Mouse (Mus musculus) lung, embryonic 14.5 days (tissue): ENCODE measurements around the gene Dcaf8. TPM values are rescaled to one million over a fixed set of nuclear protein-coding genes. Genes with fewer than 3 reads are reported as not detected.

Experiments used
- ATAC-seq: fragments of 200-750 bp; cut with Nextera tagmentation; 2 replicates; pipeline ENCODE4 v1.8.0; 2017; ENCODE audit warnings: mild to moderate bottlenecking, moderate TSS enrichment, moderate library complexity; ENCODE audit not compliant: insufficient read depth
- DNase-seq: peaks from one replicate; pipeline ENCODE4 v3.0.0-alpha.2; 2015
- H3K27ac ChIP-seq: fragments of 300-500 bp; sonication (generic); 2 replicates; pipeline ENCODE4 v1.5.1; 2014; ENCODE audit warnings: low read depth, mild to moderate bottlenecking, moderate library complexity
- H3K27me3 ChIP-seq: fragments of 300-500 bp; sonication (generic); 2 replicates; pipeline ENCODE4 v1.6.1; 2014; ENCODE audit warnings: low read length, control low read depth; ENCODE audit not compliant: insufficient read depth
- H3K36me3 ChIP-seq: fragments of 300-500 bp; sonication (generic); 2 replicates; pipeline ENCODE4 v1.6.1; 2014; ENCODE audit warnings: control low read depth; ENCODE audit not compliant: insufficient read depth
- H3K4me1 ChIP-seq: fragments of 300-500 bp; sonication (generic); 2 replicates; pipeline ENCODE4 v1.6.1; 2014; ENCODE audit warnings: antibody characterized with exemption, control low read depth; ENCODE audit not compliant: insufficient read depth
- H3K4me2 ChIP-seq: fragments of 300-500 bp; sonication (generic); 2 replicates; pipeline ENCODE4 v1.6.1; 2014; ENCODE audit warnings: mild to moderate bottlenecking
- H3K4me3 ChIP-seq: fragments of 300-500 bp; sonication (generic); 2 replicates; pipeline ENCODE4 v1.5.1; 2014; ENCODE audit warnings: low read depth, low read length
- H3K9ac ChIP-seq: fragments of 300-500 bp; sonication (generic); 2 replicates; pipeline ENCODE4 v1.6.1; 2014
- H3K9me3 ChIP-seq: fragments of 300-500 bp; sonication (generic); 2 replicates; pipeline ENCODE4 v1.6.1; 2016; ENCODE audit warnings: low read depth, low read length, control low read depth
- CTCF ChIP-seq: IDR thresholded peaks from 2 replicates; pipeline ENCODE4 v1.5.1; 2016; ENCODE audit warnings: antibody characterized with exemption, low read depth
- WGBS: fragments of 180-500 bp; shearing (Covaris S2); extraction: QIAGEN DNeasy Blood & Tissue Kit; methylation state at CpG from one replicate; pipeline ENCODE4 v1.1.7; 2014; 5-methylcytosine and 5-hydroxymethylcytosine counted together
- polyA plus RNA-seq: library from polyadenylated mRNA; unstranded; fragments of >200 nt; fragmentation: Nextera tagmentation; extraction: Ambion mirVana; gene quantifications from 2 replicates; pipeline ENCODE4 v1.2.1, GENCODE M21; 2014

Dcaf8 gene
- polyA plus RNA-seq, 1 experiment from 2014 or later, result 111 TPM

- ATAC-seq, result no peak
- H3K27me3 ChIP-seq, result no peaks in the 10 kb centered on the region
- H3K4me1 ChIP-seq, result peaks cover 4% of the 10 kb centered on the region; the same call in 1 of the 2 replicates
- no peak for TF ChIP-seq CTCF
- no peak overlapping the region for H3K27ac ChIP-seq
- peaks cover 57% of the 10 kb centered on the region for H3K36me3 ChIP-seq
- H3K9me3 ChIP-seq, result no peaks in the 10 kb centered on the region
- WGBS, result 91% methylated on average over 5 of the region's 5 CpGs
- H3K9ac ChIP-seq, result no peak overlapping the region
- DNase-seq, result no peak
- H3K4me2 ChIP-seq, result no peak overlapping the region
- no peak overlapping the region for H3K4me3 ChIP-seq
Observed at GRCm38 (mm10) chr1:172129780-172130179, 18.1 kb upstream of the Dcaf8 start.

DNA sequence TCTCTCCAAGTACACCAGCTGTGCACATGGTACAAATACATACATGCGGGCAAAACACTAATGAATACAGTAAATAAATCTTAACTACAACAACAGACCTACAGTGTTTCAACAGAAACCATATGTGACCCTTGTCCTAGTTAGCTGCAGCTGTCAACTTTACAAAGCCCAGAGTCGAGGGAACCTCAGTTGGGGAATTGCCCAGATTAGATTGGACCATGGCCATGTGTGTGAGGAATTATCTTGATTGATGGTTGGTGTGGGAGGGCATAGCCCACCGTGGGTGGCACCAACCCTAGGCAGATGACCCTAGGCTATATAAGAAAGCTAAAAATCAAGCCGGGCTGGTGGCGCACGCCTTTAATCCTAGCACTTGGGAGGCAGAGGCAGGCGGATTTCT, 15.6 kb upstream of the Dcaf8 start:
- Histone ChIP-seq H3K9ac (no peak overlapping the region), H3K4me2 (no peak overlapping the region), H3K36me3 (peaks cover 72% of the 10 kb centered on the region), H3K9me3 (no peaks in the 10 kb centered on the region), H3K4me3 (no peak overlapping the region), H3K27ac (no peak overlapping the region), H3K4me1 (peaks cover 4% of the 10 kb centered on the region; the same call in 1 of the 2 replicates), H3K27me3 (no peaks in the 10 kb centered on the region)
- no peak for TF ChIP-seq CTCF
- 83% methylated on average over 7 of the region's 7 CpGs for WGBS
- DNase-seq, result peak; percentile 21
- ATAC-seq, result no peak

- Histone ChIP-seq H3K27me3 (no peaks in the 10 kb centered on the region), H3K4me2 (no peak overlapping the region), H3K9ac (no peak overlapping the region), H3K9me3 (no peaks in the 10 kb centered on the region), H3K36me3 (peaks cover 69% of the 10 kb centered on the region), H3K4me1 (no peaks in the 10 kb centered on the region), H3K27ac (no peak overlapping the region), H3K4me3 (no peak overlapping the region)
- ATAC-seq (no peak), DNase-seq (no peak)
- 75% methylated on average over 7 of the region's 7 CpGs for WGBS
- TF ChIP-seq CTCF, result no peak
Observed at GRCm38 (mm10) chr1:172133535-172133934, 14.3 kb upstream of the Dcaf8 start.

DNA sequence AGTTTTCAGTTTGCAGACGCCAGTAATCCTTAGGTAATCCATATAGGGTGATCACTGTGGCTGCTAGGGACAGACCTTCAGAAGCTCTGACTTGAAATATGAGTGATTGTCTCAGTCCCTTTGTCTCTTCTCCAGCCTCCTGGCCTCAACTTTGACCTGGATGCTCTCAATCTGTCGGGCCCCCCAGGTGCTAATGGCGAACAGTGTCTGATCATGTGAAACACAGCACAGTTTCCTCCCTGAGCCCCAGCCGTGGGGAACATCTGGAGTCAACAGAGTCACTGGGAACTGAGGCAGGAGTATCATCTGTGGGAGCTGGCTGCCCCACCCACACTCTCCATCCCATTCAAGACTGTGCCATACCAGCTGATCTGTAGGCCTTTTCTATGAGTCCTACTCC, 13.8 kb upstream of the Dcaf8 start:
- WGBS, result 84% methylated on average over 4 of the region's 4 CpGs
- H3K4me2 ChIP-seq, result no peak overlapping the region
- H3K9me3 ChIP-seq, result no peaks in the 10 kb centered on the region
- no peak overlapping the region for H3K9ac ChIP-seq
- TF ChIP-seq CTCF, result no peak
- no peak overlapping the region for H3K27ac ChIP-seq
- H3K27me3 ChIP-seq, result no peaks in the 10 kb centered on the region
- no peak overlapping the region for H3K4me3 ChIP-seq
- no peaks in the 10 kb centered on the region for H3K4me1 ChIP-seq
- no peak for ATAC-seq
- no peak for DNase-seq
- peaks cover 68% of the 10 kb centered on the region for H3K36me3 ChIP-seq

DNA sequence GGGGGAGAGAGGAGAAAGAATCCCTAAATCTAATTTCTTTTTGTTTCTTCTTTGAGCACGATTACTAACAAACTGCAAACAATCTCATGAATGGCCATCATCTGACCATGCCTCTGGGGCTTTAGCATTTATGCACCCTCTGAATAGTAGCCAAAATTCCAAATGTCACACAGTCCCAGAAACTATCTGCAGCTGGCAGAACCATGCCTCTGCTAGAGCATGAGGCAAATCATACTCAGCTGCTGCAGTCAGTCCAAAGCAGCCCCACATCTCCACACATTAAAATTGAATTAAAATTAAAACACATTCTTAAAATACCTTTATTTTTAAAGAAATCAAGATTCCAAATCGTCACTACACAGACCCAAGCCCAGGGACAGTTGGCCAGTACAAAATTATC, 7.7 kb upstream of the Dcaf8 start:
- WGBS, result 69% methylated on average over 2 of the region's 2 CpGs
- TF ChIP-seq CTCF, result no peak

DNA sequence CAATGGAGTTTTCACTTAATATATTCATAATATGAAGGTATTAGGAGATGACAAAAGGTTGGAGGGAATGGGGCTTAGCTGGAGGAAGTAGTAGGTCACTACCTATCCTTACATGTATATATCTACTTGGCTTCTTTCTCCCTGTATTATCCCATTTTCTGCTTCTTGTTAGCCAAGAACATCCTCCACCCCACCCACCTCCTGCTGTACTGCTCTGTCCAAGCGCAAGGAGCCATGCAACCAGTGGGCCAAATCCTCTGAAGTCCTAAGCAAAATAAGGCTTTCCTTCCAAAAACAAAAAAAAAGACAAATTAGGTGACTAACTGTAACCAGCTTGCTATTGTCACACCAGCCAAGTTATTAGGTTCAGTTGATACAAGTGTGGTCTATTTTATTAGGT, 7.1 kb upstream of the Dcaf8 start:
- H3K27ac ChIP-seq, result no peak overlapping the region
- TF ChIP-seq CTCF, result no peak
- no peaks in the 10 kb centered on the region for H3K4me1 ChIP-seq
- no peaks in the 10 kb centered on the region for H3K27me3 ChIP-seq
- DNase-seq, result no peak
- H3K36me3 ChIP-seq, result peaks cover 6% of the 10 kb centered on the region; the same call in 1 of the 2 replicates
- WGBS, result 66% methylated on average over 1 of the region's 1 CpGs
- no peak for ATAC-seq
- H3K4me2 ChIP-seq, result no peak overlapping the region
- no peaks in the 10 kb centered on the region for H3K9me3 ChIP-seq
- H3K4me3 ChIP-seq, result no peak overlapping the region
- H3K9ac ChIP-seq, result no peak overlapping the region

More for the DNA sequence above, 7.7 kb upstream of the Dcaf8 start:
- Histone ChIP-seq H3K4me2 (no peak overlapping the region), H3K27me3 (no peaks in the 10 kb centered on the region), H3K4me3 (no peak overlapping the region), H3K4me1 (no peaks in the 10 kb centered on the region), H3K9me3 (no peaks in the 10 kb centered on the region), H3K36me3 (peaks cover 11% of the 10 kb centered on the region), H3K9ac (no peak overlapping the region), H3K27ac (no peak overlapping the region)
- ATAC-seq (no peak), DNase-seq (no peak)

DNA sequence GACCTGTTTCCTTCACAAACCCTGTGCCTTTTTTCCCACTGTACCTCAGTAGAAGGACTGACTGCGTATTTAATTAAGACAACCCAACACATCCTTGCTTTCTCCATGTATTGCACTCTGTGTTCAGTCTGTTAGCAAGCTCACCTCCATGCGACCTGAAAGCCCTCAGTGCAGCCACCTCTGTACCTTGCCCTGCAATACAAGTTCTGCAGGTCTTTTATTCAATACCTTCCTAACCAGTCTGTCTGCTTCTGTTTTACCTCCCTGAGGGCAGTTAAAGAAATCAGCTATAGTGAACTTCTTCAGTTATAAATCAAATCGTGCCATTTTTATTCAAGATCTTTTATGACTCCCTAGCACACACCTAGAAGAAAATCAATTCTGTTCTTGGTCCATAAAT, 6.4 kb upstream of the Dcaf8 start:
- no peak for TF ChIP-seq CTCF
- DNase-seq (no peak), ATAC-seq (no peak)
- Histone ChIP-seq H3K4me2 (no peak overlapping the region), H3K9me3 (no peaks in the 10 kb centered on the region), H3K36me3 (0 out of 2 replicates have a peak, but pooled peaks cover under 1% of the 10 kb centered on the region), H3K4me3 (no peak overlapping the region), H3K9ac (no peak overlapping the region), H3K27ac (no peak overlapping the region), H3K27me3 (no peaks in the 10 kb centered on the region), H3K4me1 (no peaks in the 10 kb centered on the region)
- 75% methylated on average over 3 of the region's 3 CpGs for WGBS

DNA sequence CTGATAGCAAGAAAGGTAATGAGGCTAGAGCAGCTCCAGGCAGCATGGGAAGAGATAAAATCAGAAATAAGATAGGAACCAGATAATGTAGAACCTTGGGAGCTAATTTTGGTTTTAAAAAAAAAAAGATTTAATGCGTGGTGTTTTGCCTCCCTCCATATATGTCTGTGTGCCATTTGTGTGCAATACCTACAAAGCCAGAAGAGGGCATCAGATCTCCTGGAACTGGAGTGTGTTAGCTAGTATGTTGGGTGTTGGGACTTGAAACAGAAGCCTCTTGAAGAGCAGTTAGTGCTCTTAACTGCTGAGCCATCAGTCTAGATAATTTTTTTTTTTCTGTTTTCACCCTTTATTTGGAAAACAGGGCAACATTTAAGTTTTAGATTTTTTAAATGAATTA, 4.3 kb upstream of the Dcaf8 start:
- Histone ChIP-seq H3K4me1 (0 out of 2 replicates have a peak, but pooled peaks cover 5% of the 10 kb centered on the region), H3K9ac (no peak overlapping the region), H3K27ac (no peak overlapping the region), H3K36me3 (no peaks in the 10 kb centered on the region), H3K27me3 (no peaks in the 10 kb centered on the region), H3K4me3 (no peak overlapping the region), H3K4me2 (no peak overlapping the region), H3K9me3 (no peaks in the 10 kb centered on the region)
- no peak for ATAC-seq
- WGBS, result 5% methylated on average over 1 of the region's 1 CpGs
- TF ChIP-seq CTCF, result peak; percentile 70
- DNase-seq, result peak; percentile 86
